Mouse (Mus musculus): Measurements from ENCODE around the gene Gm17387.

- no peak for TF ChIP-seq GATA1 (IDR thresholded peaks at IDR 0.05; ENCODE audit: low read length)
- TF ChIP-seq TAL1 (IDR thresholded peaks at IDR 0.05; ENCODE audit: low read length) = no peak
Measured at GRCm38 (mm10) chr7:141026740-141027098, 2.2 kb upstream of the Gm17387 start.

All from erythroblast, embryonic 14.5 days (primary cell).